Comparison of ENCODE assay signal across 12 mouse cellular contexts in the genomic region with DNA sequence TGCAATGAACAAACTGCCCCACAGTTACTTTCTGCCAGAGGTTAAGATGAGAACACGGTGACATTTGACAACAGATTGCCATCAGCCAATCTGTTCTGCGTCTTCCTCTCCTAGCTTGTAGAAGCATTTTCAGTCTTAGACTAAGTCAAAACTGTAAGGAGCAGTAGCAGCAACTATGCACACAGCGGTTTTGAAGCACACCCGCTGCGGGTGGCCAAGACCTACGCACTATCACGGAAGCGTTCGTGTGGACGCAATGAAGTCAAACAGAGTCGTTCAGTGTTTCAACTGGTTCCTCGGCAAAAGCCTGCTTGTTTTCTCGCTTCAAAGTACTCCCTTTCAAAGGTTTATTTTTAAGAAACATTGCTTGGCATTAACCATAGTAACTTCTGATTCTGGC.
A peak's percentile ranks its signal among the peaks of the same experiment; 100 is the strongest.
DNase-seq lines count a peak whose midpoint lies in the region; ATAC-seq lines count a peak whose summit lies in the region.
"Had no signal": no experiment of that assay in that cellular context is flagged by ENCODE, and none has a peak within 500 bp of the region (broad histone marks: within the 10 kb centered on the region; RNA-seq: fewer than 3 reads in every experiment).

No protein-coding gene starts in this region.

- peaks cover 7% of the 10 kb centered on the region for H3K4me1 ChIP-seq in heart, embryonic 11.5 days (ENCODE audit: control insufficient read depth, insufficient read depth, low read length)
- peaks cover 7% of the 10 kb centered on the region for H3K4me1 ChIP-seq in limb, embryonic 13.5 days
- no peaks in the 10 kb centered on the region for H3K4me1 ChIP-seq in limb, embryonic 10.5 days
- peaks cover 10% of the 10 kb centered on the region for H3K4me1 ChIP-seq in forebrain, embryonic 16.5 days (replicated peaks; ENCODE audit: control insufficient read depth, insufficient read depth, low read length)

- no peak overlapping the region for H3K27ac ChIP-seq in heart, embryonic 11.5 days (ENCODE audit: low read depth, low read length)
- H3K27ac ChIP-seq in limb, embryonic 13.5 days: peak overlapping the region; percentile 39
- H3K27ac ChIP-seq in limb, embryonic 10.5 days: no peak overlapping the region
- H3K27ac ChIP-seq in forebrain, embryonic 16.5 days (ENCODE audit: low read length): peak overlapping the region; percentile 16

- DNase-seq in heart, postnatal 36 days: no peak
- DNase-seq in limb, embryonic 10.5 days (ENCODE audit: low spot score): no peak
- DNase-seq in adrenal gland, postnatal 25 days: no peak
- no peak for DNase-seq in thymus, postnatal 25 days
- DNase-seq: gastrocnemius, postnatal 25 days; kidney, adult 11 months; thymus, adult 18-20 months had no signal

- no peaks in the 10 kb centered on the region for H3K36me3 ChIP-seq in heart, embryonic 11.5 days (ENCODE audit: control insufficient read depth, insufficient read depth, low read length)
- no peaks in the 10 kb centered on the region for H3K36me3 ChIP-seq in limb, embryonic 13.5 days
- no peaks in the 10 kb centered on the region for H3K36me3 ChIP-seq in limb, embryonic 10.5 days
- H3K36me3 ChIP-seq in forebrain, embryonic 16.5 days (ENCODE audit: control insufficient read depth, insufficient read depth): no peaks in the 10 kb centered on the region

- H3K4me3 ChIP-seq in heart, embryonic 11.5 days (ENCODE audit: low read depth, low read length): no peak overlapping the region
- no peak overlapping the region for H3K4me3 ChIP-seq in limb, embryonic 13.5 days
- H3K4me3 ChIP-seq in limb, embryonic 10.5 days: no peak overlapping the region
- no peak overlapping the region for H3K4me3 ChIP-seq in forebrain, embryonic 16.5 days (replicated peaks; ENCODE audit: low read length)

- H3K9ac ChIP-seq in heart, embryonic 11.5 days (ENCODE audit: low read depth, low read length): no peak overlapping the region
- H3K9ac ChIP-seq in limb, embryonic 13.5 days: no peak overlapping the region
- H3K9ac ChIP-seq in forebrain, embryonic 16.5 days (replicated peaks; ENCODE audit: low read depth, low read length): no peak overlapping the region

- no peak for ATAC-seq in heart, embryonic 11.5 days (replicated peaks; ENCODE audit: insufficient number of reproducible peaks, low FRiP score, low TSS enrichment)
- no peak for ATAC-seq in limb, embryonic 13.5 days (ENCODE audit: low FRiP score, low read depth)
- ATAC-seq in forebrain, embryonic 16.5 days: no peak
- peak; percentile 57 for ATAC-seq in megakaryocyte-erythroid progenitor cell, adult 5-6 weeks (replicated peaks; ENCODE audit: low FRiP score, low TSS enrichment, poor library complexity, severe bottlenecking)

- WGBS in heart, embryonic 11.5 days (ENCODE audit: insufficient replicate concordance): 62% methylated on average over 13 of the region's 13 CpGs
- 82% methylated on average over 13 of the region's 13 CpGs for WGBS in limb, embryonic 13.5 days
- 93% methylated on average over 13 of the region's 13 CpGs for WGBS in limb, embryonic 10.5 days
- 68% methylated on average over 13 of the region's 13 CpGs for WGBS in forebrain, embryonic 16.5 days

- intact Hi-C loops in heart, postnatal 36 days (cut with DNase I): no loop called here

- no peaks in the 10 kb centered on the region for H3K9me3 ChIP-seq in heart, embryonic 11.5 days (replicated peaks; ENCODE audit: control insufficient read depth, low read length)
- no peaks in the 10 kb centered on the region for H3K9me3 ChIP-seq in limb, embryonic 13.5 days
- H3K9me3 ChIP-seq in limb, embryonic 10.5 days (replicated peaks): no peaks in the 10 kb centered on the region
- no peaks in the 10 kb centered on the region for H3K9me3 ChIP-seq in forebrain, embryonic 16.5 days (ENCODE audit: control insufficient read depth, low read length)

- no peaks in the 10 kb centered on the region for H3K27me3 ChIP-seq in heart, embryonic 11.5 days (ENCODE audit: control insufficient read depth, insufficient read depth, low read length)
- H3K27me3 ChIP-seq in limb, embryonic 13.5 days: no peaks in the 10 kb centered on the region
- H3K27me3 ChIP-seq in limb, embryonic 10.5 days (ENCODE audit: low read depth, poor library complexity, severe bottlenecking): no peaks in the 10 kb centered on the region
- H3K27me3 ChIP-seq in forebrain, embryonic 16.5 days (replicated peaks; ENCODE audit: control insufficient read depth, insufficient read depth, low read length): no peaks in the 10 kb centered on the region

- peak overlapping the region; percentile 49 for H3K4me2 ChIP-seq in heart, embryonic 11.5 days
- H3K4me2 ChIP-seq in limb, embryonic 13.5 days (replicated peaks): no peak overlapping the region
- no peak overlapping the region for H3K4me2 ChIP-seq in forebrain, embryonic 16.5 days (ENCODE audit: low read length)
- H3K4me2 ChIP-seq: liver, embryonic 11.5 days had no signal

Comparison
In these comparisons a context has a peak if more than half of its experiments do, and no peak if none do; other contexts are left out.
1. H3K27ac ChIP-seq: peak in limb, embryonic 13.5 days (single experiment) and forebrain, embryonic 16.5 days (single experiment); none in heart, embryonic 11.5 days (single experiment) and limb, embryonic 10.5 days (single experiment).